Mouse (Mus musculus): ENCODE data around the gene Mrpl48. TPM values are rescaled to one million over a fixed set of nuclear protein-coding genes. Genes with fewer than 3 reads are reported as not detected.
"Not testable (repeated sequence)": the region's sequence is repeated elsewhere in the genome, so short reads cannot be mapped to it uniquely, and the experiment has no call there.

Mrpl48 gene
- polyA plus RNA-seq, 1 experiment from 2014 or later, result 76.9 TPM

DNA sequence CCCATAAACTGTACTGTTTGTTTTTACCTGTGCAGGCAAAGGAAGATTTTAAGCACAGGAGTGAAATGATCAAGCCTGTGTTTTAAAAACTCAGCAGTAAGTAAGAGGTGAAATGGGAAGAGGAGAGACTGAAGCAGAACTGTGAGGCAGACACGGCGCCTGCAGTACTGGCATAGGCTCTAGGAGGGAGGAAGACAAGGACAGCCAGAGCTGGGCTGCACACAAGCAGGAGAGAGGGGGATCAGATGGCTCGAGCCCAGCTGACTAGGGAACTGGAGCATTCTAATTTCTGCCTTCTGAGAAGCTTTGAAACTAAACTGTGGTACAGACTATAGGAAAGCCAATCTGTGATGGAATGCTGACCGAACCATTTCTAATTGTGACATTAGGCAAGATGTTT is 35.4 kb downstream of the Mrpl48 start:
- Histone ChIP-seq H3K4me1 (ENCODE audit: control insufficient read depth, insufficient read depth, low read length) (no peaks in the 10 kb centered on the region), H3K27me3 (ENCODE audit: control insufficient read depth, insufficient read depth, low read length) (no peaks in the 10 kb centered on the region), H3K4me3 (ENCODE audit: low read depth, low read length) (no peak overlapping the region), H3K9me3 (replicated peaks; ENCODE audit: control insufficient read depth, low read length) (no peaks in the 10 kb centered on the region), H3K4me2 (no peak overlapping the region), H3K36me3 (ENCODE audit: control insufficient read depth, insufficient read depth, low read length) (no peaks in the 10 kb centered on the region), H3K9ac (ENCODE audit: low read depth, low read length) (no peak overlapping the region), H3K27ac (ENCODE audit: low read depth, low read length) (no peak overlapping the region)
- WGBS (ENCODE audit: insufficient replicate concordance), result 83% methylated on average over 4 of the region's 4 CpGs
- no peak for ATAC-seq (replicated peaks; ENCODE audit: insufficient number of reproducible peaks, low FRiP score, low TSS enrichment)

DNA sequence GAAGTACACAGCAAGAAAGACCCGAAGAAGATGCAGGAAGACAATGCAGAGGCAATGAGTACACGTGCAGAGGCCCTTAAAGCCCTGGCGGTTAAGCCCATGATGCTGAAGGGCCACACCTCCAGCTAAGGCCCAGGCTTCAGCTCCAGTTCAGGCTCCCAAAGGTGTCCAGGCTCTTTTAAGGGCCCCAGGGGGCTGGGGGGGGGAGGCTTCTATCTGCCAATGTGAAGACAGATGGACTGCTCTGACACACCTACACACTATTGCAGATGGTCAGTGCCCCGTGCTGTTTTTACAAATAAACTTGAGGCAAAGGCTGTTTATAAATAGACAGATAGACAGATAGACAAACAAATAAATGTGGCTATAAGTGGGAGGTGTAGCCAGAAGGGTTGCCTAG is 36.0 kb downstream of the Mrpl48 start:
- 75% methylated on average over 4 of the region's 4 CpGs for WGBS (ENCODE audit: insufficient replicate concordance)
- no peak for ATAC-seq (replicated peaks; ENCODE audit: insufficient number of reproducible peaks, low FRiP score, low TSS enrichment)
- Histone ChIP-seq H3K4me2 (no peak overlapping the region), H3K27ac (ENCODE audit: low read depth, low read length) (no peak overlapping the region), H3K4me3 (ENCODE audit: low read depth, low read length) (no peak overlapping the region), H3K9ac (ENCODE audit: low read depth, low read length) (no peak overlapping the region), H3K36me3 (ENCODE audit: control insufficient read depth, insufficient read depth, low read length) (peaks cover 4% of the 10 kb centered on the region; the same call in 1 of the 2 replicates), H3K9me3 (replicated peaks; ENCODE audit: control insufficient read depth, low read length) (no peaks in the 10 kb centered on the region), H3K27me3 (ENCODE audit: control insufficient read depth, insufficient read depth, low read length) (no peaks in the 10 kb centered on the region), H3K4me1 (ENCODE audit: control insufficient read depth, insufficient read depth, low read length) (no peaks in the 10 kb centered on the region)

DNA sequence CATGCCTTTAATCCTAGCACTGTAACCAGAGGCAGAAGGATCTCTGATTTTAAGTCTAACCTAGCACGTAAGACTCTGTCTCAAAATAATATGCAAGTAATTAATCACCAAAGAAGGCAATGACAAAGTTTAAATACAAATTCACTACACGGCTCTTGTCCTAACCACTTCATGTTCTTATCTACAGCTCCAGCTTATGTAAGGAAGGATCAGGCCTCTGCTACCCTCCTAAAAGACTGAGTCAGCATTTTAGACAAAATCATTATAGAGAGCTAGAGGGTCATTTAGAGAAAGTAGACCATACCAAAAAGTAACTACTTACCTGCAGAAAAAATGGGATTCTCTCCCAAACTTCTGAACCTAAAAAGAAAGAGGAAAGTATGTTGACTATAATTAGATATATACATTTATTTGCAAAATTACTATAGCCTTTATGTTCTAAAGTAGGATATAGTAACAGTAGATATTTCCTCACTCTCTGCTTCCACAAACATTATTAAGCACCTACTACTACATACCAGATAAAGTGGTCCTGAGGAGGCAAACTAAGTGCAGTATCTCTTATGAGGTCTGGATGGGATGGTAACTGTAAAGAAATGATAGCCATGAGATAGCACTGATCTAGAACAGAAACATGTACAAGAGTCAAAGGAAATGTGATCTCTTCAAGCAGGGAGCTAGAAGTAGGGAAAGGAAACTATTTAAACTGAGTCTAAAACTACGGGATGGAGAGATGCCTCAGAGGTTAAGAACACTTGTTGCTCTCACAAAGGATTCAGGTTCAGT is 37.0 kb downstream of the Mrpl48 start:
- no peak overlapping the region for H3K9ac ChIP-seq (ENCODE audit: low read depth, low read length)
- H3K27ac ChIP-seq (ENCODE audit: low read depth, low read length), result no peak overlapping the region
- no peaks in the 10 kb centered on the region for H3K9me3 ChIP-seq (replicated peaks; ENCODE audit: control insufficient read depth, low read length)
- ATAC-seq (replicated peaks; ENCODE audit: insufficient number of reproducible peaks, low FRiP score, low TSS enrichment), result no peak
- no peak overlapping the region for H3K4me2 ChIP-seq
- H3K27me3 ChIP-seq (ENCODE audit: control insufficient read depth, insufficient read depth, low read length), result no peaks in the 10 kb centered on the region
- peaks cover 4% of the 10 kb centered on the region; the same call in 1 of the 2 replicates for H3K36me3 ChIP-seq (ENCODE audit: control insufficient read depth, insufficient read depth, low read length)
- H3K4me3 ChIP-seq (ENCODE audit: low read depth, low read length), result no peak overlapping the region
- no peaks in the 10 kb centered on the region for H3K4me1 ChIP-seq (ENCODE audit: control insufficient read depth, insufficient read depth, low read length)
- 75% methylated on average over 3 of the region's 3 CpGs for WGBS (ENCODE audit: insufficient replicate concordance)

DNA sequence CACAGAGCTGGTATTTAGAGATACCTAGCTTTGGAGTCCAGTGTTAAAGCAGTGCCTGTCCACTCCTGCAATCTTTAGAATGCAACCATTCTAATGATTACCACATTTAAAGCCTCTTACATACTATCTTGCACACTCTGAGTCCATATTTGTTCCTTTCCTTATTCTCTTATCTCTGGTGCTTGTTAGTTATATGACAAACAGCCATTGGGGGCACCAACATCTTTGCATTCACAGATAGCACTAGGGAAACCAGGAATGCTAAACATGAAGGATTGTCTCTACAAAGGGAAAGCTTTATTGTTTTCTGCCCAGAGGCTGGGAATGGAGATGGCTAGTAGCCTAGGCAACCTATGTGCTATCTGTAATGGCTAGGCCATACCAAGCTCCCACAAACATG is 38.2 kb downstream of the Mrpl48 start:
- Histone ChIP-seq H3K9me3 (replicated peaks; ENCODE audit: control insufficient read depth, low read length) (no peaks in the 10 kb centered on the region), H3K36me3 (ENCODE audit: control insufficient read depth, insufficient read depth, low read length) (peaks cover 4% of the 10 kb centered on the region; the same call in 1 of the 2 replicates), H3K4me3 (ENCODE audit: low read depth, low read length) (no peak overlapping the region), H3K27me3 (ENCODE audit: control insufficient read depth, insufficient read depth, low read length) (no peaks in the 10 kb centered on the region), H3K27ac (ENCODE audit: low read depth, low read length) (no peak overlapping the region), H3K4me2 (no peak overlapping the region), H3K9ac (ENCODE audit: low read depth, low read length) (no peak overlapping the region), H3K4me1 (ENCODE audit: control insufficient read depth, insufficient read depth, low read length) (no peaks in the 10 kb centered on the region)
- no peak for ATAC-seq (replicated peaks; ENCODE audit: insufficient number of reproducible peaks, low FRiP score, low TSS enrichment)

DNA sequence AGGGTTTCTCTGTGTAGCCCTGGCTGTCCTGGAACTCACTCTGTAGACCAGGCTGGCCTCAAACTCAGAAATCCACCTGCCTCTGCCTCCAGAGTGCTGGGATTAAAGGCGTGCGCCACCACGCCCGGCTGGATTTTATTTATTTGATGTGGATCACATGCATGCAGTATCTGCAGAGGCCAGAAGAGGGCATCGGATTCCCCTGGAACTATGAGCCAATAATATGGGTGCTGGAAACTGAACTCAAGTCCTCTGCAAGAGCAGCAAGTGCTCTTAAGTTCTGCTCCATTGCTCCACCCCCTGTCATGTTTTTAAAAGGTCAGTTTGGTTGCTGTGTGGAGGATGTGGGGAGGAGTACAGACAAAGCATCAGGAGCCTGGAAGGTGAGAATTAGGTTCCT is 40.9 kb downstream of the Mrpl48 start:
- WGBS (ENCODE audit: insufficient replicate concordance), result 73% methylated on average over 5 of the region's 5 CpGs
- H3K9ac ChIP-seq (ENCODE audit: low read depth, low read length); ATAC-seq (replicated peaks; ENCODE audit: insufficient number of reproducible peaks, low FRiP score, low TSS enrichment); H3K4me3 ChIP-seq (ENCODE audit: low read depth, low read length); H3K36me3 ChIP-seq (ENCODE audit: control insufficient read depth, insufficient read depth, low read length); H3K4me1 ChIP-seq (ENCODE audit: control insufficient read depth, insufficient read depth, low read length); H3K27ac ChIP-seq (ENCODE audit: low read depth, low read length); H3K9me3 ChIP-seq (replicated peaks; ENCODE audit: control insufficient read depth, low read length); H3K27me3 ChIP-seq (ENCODE audit: control insufficient read depth, insufficient read depth, low read length); H3K4me2 ChIP-seq: not testable (repeated sequence)

DNA sequence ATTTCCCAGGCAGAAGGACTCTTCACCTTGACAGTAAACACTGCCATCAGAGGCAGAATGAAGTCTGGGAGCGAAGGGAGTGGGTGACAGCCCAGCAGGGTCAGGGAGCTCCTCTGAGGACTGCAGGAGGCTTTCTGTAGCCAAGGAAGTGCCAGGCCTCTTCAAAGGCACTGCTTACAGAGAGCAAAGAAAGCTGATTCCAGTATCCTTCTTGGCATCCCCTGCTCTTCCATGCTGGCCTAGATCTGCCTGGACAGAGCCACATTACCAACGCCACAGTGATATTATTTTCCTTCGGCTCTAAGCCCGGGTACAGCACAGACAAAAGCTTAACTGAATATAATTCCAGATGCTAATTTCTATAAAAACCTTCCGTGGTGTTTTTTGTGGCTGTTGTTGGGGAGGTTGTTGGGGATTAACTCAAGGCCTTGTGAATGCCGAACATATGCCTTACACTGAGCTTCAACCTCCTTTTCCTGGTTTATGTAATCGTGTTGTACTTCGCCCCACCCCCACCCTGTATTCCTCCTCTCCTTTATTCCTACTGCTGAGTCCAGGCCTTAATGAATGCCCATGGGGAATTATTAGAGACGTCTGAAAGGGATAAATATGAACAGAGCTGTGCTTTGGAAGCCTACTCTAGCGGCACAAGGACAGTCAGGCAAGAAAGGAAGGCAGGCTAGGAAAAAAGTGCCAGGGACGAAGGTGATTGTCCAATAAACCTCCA is 46.1 kb downstream of the Mrpl48 start:
- Histone ChIP-seq H3K36me3 (ENCODE audit: control insufficient read depth, insufficient read depth, low read length) (peaks cover 2% of the 10 kb centered on the region; the same call in 1 of the 2 replicates), H3K27ac (ENCODE audit: low read depth, low read length) (no peak overlapping the region), H3K9ac (ENCODE audit: low read depth, low read length) (no peak overlapping the region), H3K27me3 (ENCODE audit: control insufficient read depth, insufficient read depth, low read length) (no peaks in the 10 kb centered on the region), H3K9me3 (replicated peaks; ENCODE audit: control insufficient read depth, low read length) (no peaks in the 10 kb centered on the region), H3K4me1 (ENCODE audit: control insufficient read depth, insufficient read depth, low read length) (no peaks in the 10 kb centered on the region), H3K4me2 (no peak overlapping the region), H3K4me3 (ENCODE audit: low read depth, low read length) (no peak overlapping the region)
- WGBS (ENCODE audit: insufficient replicate concordance), result 82% methylated on average over 11 of the region's 11 CpGs
- ATAC-seq (replicated peaks; ENCODE audit: insufficient number of reproducible peaks, low FRiP score, low TSS enrichment), result no peak

DNA sequence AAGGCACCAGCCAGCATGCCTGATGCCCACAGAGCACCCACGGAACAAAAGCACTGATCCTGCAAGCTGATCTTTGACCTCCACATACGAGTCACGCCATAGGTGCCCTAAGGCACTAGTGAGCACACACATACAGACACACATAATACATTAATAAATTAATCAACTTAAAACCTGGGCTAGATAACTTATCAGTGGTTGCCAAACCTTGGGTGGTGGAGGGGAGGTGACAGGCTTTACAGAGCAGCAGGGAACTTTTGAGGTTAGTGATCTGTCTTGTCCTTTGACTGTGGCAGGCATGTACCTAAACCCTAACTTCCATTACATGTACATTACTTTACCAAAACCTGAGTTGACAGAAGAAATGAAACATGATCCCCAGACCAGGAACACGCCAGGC is 48.8 kb downstream of the Mrpl48 start:
- 82% methylated on average over 4 of the region's 4 CpGs for WGBS (ENCODE audit: insufficient replicate concordance)
- H3K4me3 ChIP-seq (ENCODE audit: low read depth, low read length), result no peak overlapping the region
- no peak overlapping the region for H3K9ac ChIP-seq (ENCODE audit: low read depth, low read length)
- no peak overlapping the region for H3K4me2 ChIP-seq
- peaks cover 9% of the 10 kb centered on the region for H3K4me1 ChIP-seq (ENCODE audit: control insufficient read depth, insufficient read depth, low read length)
- no peaks in the 10 kb centered on the region for H3K9me3 ChIP-seq (replicated peaks; ENCODE audit: control insufficient read depth, low read length)
- H3K27ac ChIP-seq (ENCODE audit: low read depth, low read length), result no peak overlapping the region
- no peaks in the 10 kb centered on the region for H3K36me3 ChIP-seq (ENCODE audit: control insufficient read depth, insufficient read depth, low read length)
- ATAC-seq (replicated peaks; ENCODE audit: insufficient number of reproducible peaks, low FRiP score, low TSS enrichment), result no peak
- H3K27me3 ChIP-seq (ENCODE audit: control insufficient read depth, insufficient read depth, low read length), result no peaks in the 10 kb centered on the region

DNA sequence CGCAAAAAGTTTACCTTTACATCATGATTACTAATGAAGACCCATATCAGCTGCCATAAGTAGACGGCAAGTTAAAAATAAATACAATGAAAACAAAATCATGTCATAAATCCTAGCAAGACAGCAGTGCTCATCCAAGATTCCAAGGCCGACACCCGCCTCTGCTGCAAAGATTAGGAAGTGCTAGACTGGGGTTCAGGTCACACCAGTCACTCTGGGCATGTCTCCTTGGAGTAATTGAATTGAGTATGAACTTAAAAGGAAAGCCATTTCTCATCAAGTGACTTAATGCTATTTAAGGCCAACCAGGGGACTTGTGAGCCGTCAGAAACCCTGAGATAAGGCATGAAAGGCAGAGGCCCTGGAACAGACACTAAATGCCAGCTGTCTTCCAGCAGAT is 50.9 kb downstream of the Mrpl48 start:
- no peak overlapping the region for H3K4me3 ChIP-seq (ENCODE audit: low read depth, low read length)
- no peak overlapping the region for H3K9ac ChIP-seq (ENCODE audit: low read depth, low read length)
- peaks cover 9% of the 10 kb centered on the region for H3K4me1 ChIP-seq (ENCODE audit: control insufficient read depth, insufficient read depth, low read length)
- H3K27me3 ChIP-seq (ENCODE audit: control insufficient read depth, insufficient read depth, low read length), result no peaks in the 10 kb centered on the region
- no peaks in the 10 kb centered on the region for H3K36me3 ChIP-seq (ENCODE audit: control insufficient read depth, insufficient read depth, low read length)
- H3K27ac ChIP-seq (ENCODE audit: low read depth, low read length), result peak overlapping the region; percentile 17; the same call in 1 of the 2 replicates
- 43% methylated on average over 5 of the region's 5 CpGs for WGBS (ENCODE audit: insufficient replicate concordance)
- no peak for ATAC-seq (replicated peaks; ENCODE audit: insufficient number of reproducible peaks, low FRiP score, low TSS enrichment)
- H3K9me3 ChIP-seq (replicated peaks; ENCODE audit: control insufficient read depth, low read length), result no peaks in the 10 kb centered on the region
- no peak overlapping the region for H3K4me2 ChIP-seq

All from heart, embryonic 11.5 days (tissue).